Mouse (Mus musculus) G1E (cell line): ENCODE results near the gene Fn3krp.

Experiments used
- CTCF ChIP-seq: IDR thresholded peaks from 2 replicates; pipeline ENCODE4 v1.5.1; 2012; ENCODE audit warnings: low read depth, low read length, inconsistent platforms, mixed read lengths
- GATA1 ChIP-seq: IDR thresholded peaks from 2 replicates; pipeline ENCODE4 v1.6.1; 2012; ENCODE audit warnings: borderline replicate concordance, low read length, inconsistent platforms, mixed read lengths
- GATA2 ChIP-seq: IDR thresholded peaks from 2 replicates; pipeline ENCODE4 v1.6.1; 2012; ENCODE audit warnings: low read depth, low read length, inconsistent platforms, borderline replicate concordance
- POLR2AphosphoS5 ChIP-seq: IDR thresholded peaks from 2 replicates; pipeline ENCODE4 v1.6.1; 2012; ENCODE audit warnings: low read depth, low read length, inconsistent platforms; ENCODE audit not compliant: insufficient replicate concordance
- TAL1 ChIP-seq: conservative IDR thresholded peaks from 2 replicates; pipeline ENCODE4 v1.6.1; 2012; ENCODE audit warnings: low read depth, low read length, inconsistent platforms, mixed read lengths

- TF ChIP-seq CTCF (no peak), TAL1 (no peak), GATA2 (no peak), GATA1 (no peak), POLR2AphosphoS5 (no peak)
Measured at GRCm38 (mm10) chr11:121421553-121422173, 462 bp downstream of the Fn3krp start.
